Mouse (Mus musculus): ENCODE measurements around the gene Speg.

Speg gene

GRCm38 (mm10) chr1:75374950-75375936, at the start of gene Speg:
Speg (plus strand) TSS chr1:75375297.
- DNase-seq, result no peak

- DNase-seq, result no peak
Measured at GRCm38 (mm10) chr1:75327461-75327860, 47.6 kb upstream of the Speg start.

GRCm38 (mm10) chr1:75331271-75331670, 43.8 kb upstream of the Speg start:
- DNase-seq, result no peak

- no peak for DNase-seq
Measured at GRCm38 (mm10) chr1:75336461-75336860, 38.6 kb upstream of the Speg start.

- no peak for DNase-seq
Measured at GRCm38 (mm10) chr1:75337097-75337496, 38.0 kb upstream of the Speg start.

GRCm38 (mm10) chr1:75338091-75338694, 36.9 kb upstream of the Speg start:
- DNase-seq, result no peak

GRCm38 (mm10) chr1:75339337-75339736, 35.8 kb upstream of the Speg start:
- DNase-seq, result peak; percentile 61

GRCm38 (mm10) chr1:75340519-75340918, 34.6 kb upstream of the Speg start:
- DNase-seq, result no peak

- DNase-seq, result peak; percentile 78
Measured at GRCm38 (mm10) chr1:75342874-75343416, 32.2 kb upstream of the Speg start.

- no peak for DNase-seq
Measured at GRCm38 (mm10) chr1:75344291-75345035, 30.6 kb upstream of the Speg start.

- DNase-seq, result no peak
Measured at GRCm38 (mm10) chr1:75345036-75345935, 29.8 kb upstream of the Speg start.

GRCm38 (mm10) chr1:75347279-75347678, 27.8 kb upstream of the Speg start:
- DNase-seq, result no peak

- DNase-seq, result no peak
Measured at GRCm38 (mm10) chr1:75349275-75349674, 25.8 kb upstream of the Speg start.

GRCm38 (mm10) chr1:75357261-75357660, 17.8 kb upstream of the Speg start:
- DNase-seq, result no peak

GRCm38 (mm10) chr1:75358009-75358408, 17.1 kb upstream of the Speg start:
- DNase-seq, result no peak

GRCm38 (mm10) chr1:75359346-75359745, 15.8 kb upstream of the Speg start:
- peak; percentile 67 for DNase-seq

GRCm38 (mm10) chr1:75360112-75361031, 14.7 kb upstream of the Speg start, which contains the start of gene Des:
Des (plus strand) TSS chr1:75360329.
- DNase-seq, result no peak

GRCm38 (mm10) chr1:75361123-75361522, 14.0 kb upstream of the Speg start:
- no peak for DNase-seq

- DNase-seq, result no peak
Measured at GRCm38 (mm10) chr1:75361750-75362149, 13.3 kb upstream of the Speg start.

GRCm38 (mm10) chr1:75363868-75364267, 11.2 kb upstream of the Speg start:
- DNase-seq, result no peak

All from right cerebral cortex, adult 18-20 months (tissue).